In the genomic region with DNA sequence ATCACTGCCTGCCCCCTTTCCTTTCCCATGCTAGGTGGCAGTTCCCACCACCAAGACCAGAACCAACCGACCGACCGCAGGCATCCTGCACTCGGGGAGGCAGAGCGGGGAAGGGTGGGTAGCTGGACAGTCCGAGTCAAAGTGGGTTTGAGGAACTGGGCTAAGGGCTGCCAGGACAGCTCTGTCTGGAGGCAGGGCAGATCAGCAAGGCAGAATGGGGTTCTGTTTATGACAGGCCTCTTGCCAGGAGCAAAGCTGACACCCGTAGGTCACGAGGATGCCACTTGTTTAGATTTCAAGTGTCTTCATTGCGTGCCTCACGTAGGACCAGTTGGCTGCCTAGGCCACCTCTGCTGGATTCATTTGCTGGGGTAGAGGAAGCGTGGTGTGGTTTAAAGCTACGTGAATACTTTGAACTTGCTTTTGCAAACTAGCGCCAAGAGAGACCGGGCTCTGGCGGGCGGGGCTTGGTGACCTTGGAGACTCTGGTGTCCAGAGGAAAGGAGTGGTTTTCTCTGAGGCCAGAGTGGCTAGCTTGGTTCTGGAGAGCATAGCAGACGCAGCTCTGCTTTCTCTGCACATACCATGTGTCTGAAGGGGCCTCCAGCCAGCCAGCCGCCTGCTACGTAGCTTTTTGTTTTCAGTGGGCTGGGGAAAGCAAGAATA, we compare ENCODE assay signal across 9 mouse cellular contexts. TPM values are rescaled to one million over a fixed set of nuclear protein-coding genes. Genes with fewer than 3 reads are reported as not detected.
DNase-seq lines count a peak whose midpoint lies in the region; ATAC-seq and TF ChIP-seq lines count a peak whose summit lies in the region.
"Had no signal": no experiment of that assay in that cellular context is flagged by ENCODE, and none has a peak within 500 bp of the region (broad histone marks: within the 10 kb centered on the region; RNA-seq: fewer than 3 reads in every experiment).

No protein-coding gene starts in this region.

- H3K9ac ChIP-seq in forebrain, embryonic 12.5 days = no peak overlapping the region
- no peak overlapping the region for H3K9ac ChIP-seq in midbrain, embryonic 14.5 days (replicated peaks; ENCODE audit: low read length)

- no peaks in the 10 kb centered on the region for H3K27me3 ChIP-seq in forebrain, embryonic 12.5 days
- H3K27me3 ChIP-seq in midbrain, embryonic 14.5 days (ENCODE audit: control insufficient read depth, insufficient read depth, low read length) = no peaks in the 10 kb centered on the region

- no peak for DNase-seq in layer of hippocampus, adult 2 months (ENCODE audit: low spot score in 2 of 2)
- DNase-seq in layer of hippocampus, postnatal 25 days (ENCODE audit: extremely low spot score in 1 of 2, low spot score in 1 of 2) = no peak
- DNase-seq in heart, postnatal 25 days (ENCODE audit: low spot score) = peak; percentile 62
- peak; percentile 77 to 85 for DNase-seq in kidney, postnatal 4 days
- DNase-seq in midbrain, embryonic 14.5 days = peak; percentile 39
- DNase-seq in right cerebral cortex, adult 2 months (ENCODE audit: low spot score in 2 of 2) = no peak
- no peak for DNase-seq in thymus, postnatal 14 days

- 66% methylated on average over 19 of the region's 19 CpGs for WGBS in forebrain, embryonic 12.5 days
- 69% methylated on average over 19 of the region's 19 CpGs for WGBS in midbrain, embryonic 14.5 days

- peaks cover 51% of the 10 kb centered on the region for H3K4me1 ChIP-seq in forebrain, embryonic 12.5 days
- peaks cover 20% of the 10 kb centered on the region for H3K4me1 ChIP-seq in midbrain, embryonic 14.5 days (ENCODE audit: control insufficient read depth, insufficient read depth, low read length)

- peak overlapping the region; percentile 84 for H3K27ac ChIP-seq in layer of hippocampus, adult 2 months
- peak overlapping the region; percentile 71 for H3K27ac ChIP-seq in forebrain, embryonic 12.5 days
- peak overlapping the region; percentile 60 for H3K27ac ChIP-seq in midbrain, embryonic 14.5 days (replicated peaks; ENCODE audit: low read depth, low read length)

- H3K9me3 ChIP-seq in forebrain, embryonic 12.5 days = no peaks in the 10 kb centered on the region
- no peaks in the 10 kb centered on the region for H3K9me3 ChIP-seq in midbrain, embryonic 14.5 days (ENCODE audit: control insufficient read depth, low read length)

- H3K36me3 ChIP-seq in forebrain, embryonic 12.5 days (replicated peaks) = peaks cover 12% of the 10 kb centered on the region
- peaks cover 18% of the 10 kb centered on the region for H3K36me3 ChIP-seq in midbrain, embryonic 14.5 days (ENCODE audit: control insufficient read depth, insufficient read depth, low read length)

- H3K4me2 ChIP-seq in forebrain, embryonic 12.5 days = no peak overlapping the region
- no peak overlapping the region for H3K4me2 ChIP-seq in midbrain, embryonic 14.5 days (ENCODE audit: low read length)

- no peak for ATAC-seq in forebrain, embryonic 12.5 days (ENCODE audit: low FRiP score)
- no peak for ATAC-seq in midbrain, embryonic 14.5 days (ENCODE audit: low FRiP score, low TSS enrichment)

- 0 out of 2 replicates have a peak overlapping the region, but pooled peaks have one; percentile 2 for H3K4me3 ChIP-seq in layer of hippocampus, adult 2 months
- no peak overlapping the region for H3K4me3 ChIP-seq in forebrain, embryonic 12.5 days (replicated peaks)
- no peak overlapping the region for H3K4me3 ChIP-seq in midbrain, embryonic 14.5 days (replicated peaks; ENCODE audit: low read depth, low read length)

- intact Hi-C loops in heart, postnatal 25 days (cut with DNase I) = loop anchor here (2.0 kb wide), 1 partner anchor 17 kb away; no protein-coding TSS in a partner anchor

- no peak for TF ChIP-seq CTCF in layer of hippocampus, adult 2 months (conservative IDR thresholded peaks at IDR 0.05)

RNA-seq across cellular contexts. Expression of gene Cyp17a1, which starts 31.4 kb away (rescaled TPM):
- not detected for total RNA-seq in layer of hippocampus, adult 2 months (2021)
- not detected for total RNA-seq in layer of hippocampus, postnatal 25 days (2021)
- not detected in 2 replicates for polyA plus RNA-seq in forebrain, embryonic 12.5 days (2016; fragmentation: Nextera tagmentation; extraction: Ambion mirVana)
- not detected for total RNA-seq in heart, postnatal 25 days (2021)
- not detected in 2 replicates for polyA plus RNA-seq in midbrain, embryonic 14.5 days (2014; fragmentation: Nextera tagmentation; extraction: Ambion mirVana)
- total RNA-seq: gastrocnemius, postnatal 4 days had no signal

RNA-seq across cellular contexts. Expression of gene Wbp1l, which starts 42.7 kb away (rescaled TPM):
- total RNA-seq in layer of hippocampus, adult 2 months (2021) = 10 to 100 TPM; 33.5 to 38.0 TPM
- 10 to 100 TPM; 37.8 to 37.9 TPM for total RNA-seq in layer of hippocampus, postnatal 25 days (2021)
- 43.2 and 44.5 TPM in 2 replicates for polyA plus RNA-seq in forebrain, embryonic 12.5 days (2016; fragmentation: Nextera tagmentation; extraction: Ambion mirVana)
- 10 to 100 TPM; 48.5 to 54.4 TPM for total RNA-seq in heart, postnatal 25 days (2021)
- 27.5 and 33.8 TPM in 2 replicates for polyA plus RNA-seq in midbrain, embryonic 14.5 days (2014; fragmentation: Nextera tagmentation; extraction: Ambion mirVana)

RNA-seq across cellular contexts. Expression of gene Borcs7, which starts 48.2 kb away (rescaled TPM):
- total RNA-seq in layer of hippocampus, adult 2 months (2021) = 10 to 100 TPM; 22.8 TPM
- 10 to 100 TPM; 20.2 to 20.6 TPM for total RNA-seq in layer of hippocampus, postnatal 25 days (2021)
- 14.6 and 14.8 TPM in 2 replicates for polyA plus RNA-seq in forebrain, embryonic 12.5 days (2016; fragmentation: Nextera tagmentation; extraction: Ambion mirVana)
- 1 to 10 TPM; 7.8 to 8.8 TPM for total RNA-seq in heart, postnatal 25 days (2021)
- 21.6 and 23.3 TPM in 2 replicates for polyA plus RNA-seq in midbrain, embryonic 14.5 days (2014; fragmentation: Nextera tagmentation; extraction: Ambion mirVana)

Comparison
In these comparisons a context has a peak if more than half of its experiments do, and no peak if none do; other contexts are left out.
1. DNase-seq: peak in heart, postnatal 25 days (single experiment), kidney, postnatal 4 days (2 of 2) and midbrain, embryonic 14.5 days (single experiment); none in layer of hippocampus, adult 2 months (0 of 2), layer of hippocampus, postnatal 25 days (0 of 2), right cerebral cortex, adult 2 months (0 of 2) and thymus, postnatal 14 days (single experiment).
2. Peak in every context shown above with its lines, with median percentiles within 50 percentile points of each other: H3K27ac ChIP-seq.